Mouse (Mus musculus) cerebellum, adult 2 months (tissue): ENCODE results near the gene Snd1.

ENCODE experiments used
- CTCF ChIP-seq: fragments of 200-500 bp; IDR thresholded peaks from 2 replicates; pipeline ENCODE4 v1.5.1; 2011; ENCODE audit warnings: low read depth, mild to moderate bottlenecking, control low read depth, low read length, moderate library complexity, borderline replicate concordance; ENCODE audit not compliant: insufficient read depth
- POLR2A ChIP-seq: fragments of 200-500 bp; IDR thresholded peaks from 2 replicates; pipeline ENCODE4 v1.6.1; 2011; ENCODE audit warnings: low read length, control low read depth, borderline replicate concordance; ENCODE audit not compliant: insufficient read depth

DNA sequence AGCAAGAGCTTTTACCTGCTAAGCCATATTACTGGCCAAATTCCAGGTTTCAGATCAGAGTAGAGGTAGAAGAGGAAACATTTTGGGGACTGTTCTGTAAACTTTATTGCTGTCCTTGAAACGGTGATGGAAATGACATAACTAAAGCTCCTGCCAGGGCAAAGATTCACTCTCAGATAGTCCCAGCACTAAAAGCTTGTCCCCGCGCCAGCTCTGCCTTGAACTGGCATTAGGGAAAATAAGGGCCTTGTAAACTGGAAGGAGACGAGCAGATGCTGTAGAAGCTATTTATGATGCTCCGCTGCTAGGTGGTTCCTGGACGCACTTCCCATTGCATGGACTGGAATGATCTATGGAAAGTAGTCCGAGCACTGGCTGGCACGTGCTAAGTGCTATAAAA is 44.5 kb downstream of the Snd1 start:
- no peak for TF ChIP-seq CTCF
- no peak for TF ChIP-seq POLR2A
